Mouse (Mus musculus): ENCODE data around the gene Lrrtm4. TPM values are rescaled to one million over a fixed set of nuclear protein-coding genes. Genes with fewer than 3 reads are reported as not detected.

The Lrrtm4 gene
- polyA plus RNA-seq, 1 experiment from 2014 or later = 1.3 TPM

DNA sequence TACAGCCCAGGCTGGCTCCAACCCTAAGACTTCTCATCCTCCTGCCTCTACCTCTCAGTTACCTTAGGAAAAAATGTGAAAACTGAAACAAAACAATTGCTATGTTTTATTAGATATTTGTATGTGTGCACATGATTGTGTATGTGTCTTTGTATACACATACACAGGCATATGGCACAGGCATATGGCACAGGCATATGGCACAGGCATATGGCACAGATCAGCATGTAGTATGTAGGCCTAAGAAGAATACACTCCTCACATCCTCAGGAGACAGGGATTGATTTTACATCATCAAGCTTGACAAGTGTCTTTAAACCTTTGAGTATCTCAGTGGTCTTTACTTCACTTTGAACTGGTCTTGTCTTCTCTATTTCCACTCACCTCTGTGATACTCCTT is 531.2 kb downstream of the Lrrtm4 start:
- Histone ChIP-seq H3K9ac (ENCODE audit: low read length) (no peak overlapping the region), H3K4me2 (ENCODE audit: low read depth, severe bottlenecking) (no peak overlapping the region), H3K4me3 (ENCODE audit: low read depth, low read length) (no peak overlapping the region), H3K27me3 (ENCODE audit: control insufficient read depth, insufficient read depth, low read length) (no peaks in the 10 kb centered on the region), H3K4me1 (ENCODE audit: control insufficient read depth, insufficient read depth, low read length) (no peaks in the 10 kb centered on the region), H3K9me3 (ENCODE audit: control insufficient read depth, low read length) (no peaks in the 10 kb centered on the region), H3K36me3 (ENCODE audit: control insufficient read depth, insufficient read depth, low read length) (no peaks in the 10 kb centered on the region), H3K27ac (replicated peaks; ENCODE audit: low read depth, low read length) (no peak overlapping the region)
- DNase-seq (ENCODE audit: low spot score) (no peak), ATAC-seq (ENCODE audit: insufficient number of reproducible peaks, low FRiP score, low TSS enrichment, low read depth) (no peak)

- ATAC-seq (ENCODE audit: insufficient number of reproducible peaks, low FRiP score, low TSS enrichment, low read depth) (no peak), DNase-seq (ENCODE audit: low spot score) (no peak)
- WGBS = 97% methylated on average over 2 of the region's 2 CpGs
- no peak overlapping the region for H3K4me2 ChIP-seq (ENCODE audit: low read depth, severe bottlenecking)
- H3K4me1 ChIP-seq (ENCODE audit: control insufficient read depth, insufficient read depth, low read length) = no peaks in the 10 kb centered on the region
- no peaks in the 10 kb centered on the region for H3K36me3 ChIP-seq (ENCODE audit: control insufficient read depth, insufficient read depth, low read length)
- H3K27me3 ChIP-seq (ENCODE audit: control insufficient read depth, insufficient read depth, low read length) = no peaks in the 10 kb centered on the region
- H3K9me3 ChIP-seq (ENCODE audit: control insufficient read depth, low read length) = no peaks in the 10 kb centered on the region
- H3K9ac ChIP-seq (ENCODE audit: low read length) = no peak overlapping the region
- H3K4me3 ChIP-seq (ENCODE audit: low read depth, low read length) = no peak overlapping the region
- H3K27ac ChIP-seq (replicated peaks; ENCODE audit: low read depth, low read length) = no peak overlapping the region
Observed at GRCm38 (mm10) chr6:80553398-80553797, 534.7 kb downstream of the Lrrtm4 start.

- Histone ChIP-seq H3K9me3 (ENCODE audit: control insufficient read depth, low read length) (no peaks in the 10 kb centered on the region), H3K4me2 (ENCODE audit: low read depth, severe bottlenecking) (no peak overlapping the region), H3K9ac (ENCODE audit: low read length) (no peak overlapping the region), H3K36me3 (ENCODE audit: control insufficient read depth, insufficient read depth, low read length) (no peaks in the 10 kb centered on the region), H3K4me3 (ENCODE audit: low read depth, low read length) (no peak overlapping the region), H3K27me3 (ENCODE audit: control insufficient read depth, insufficient read depth, low read length) (no peaks in the 10 kb centered on the region), H3K27ac (replicated peaks; ENCODE audit: low read depth, low read length) (no peak overlapping the region), H3K4me1 (ENCODE audit: control insufficient read depth, insufficient read depth, low read length) (no peaks in the 10 kb centered on the region)
- no peak for ATAC-seq (ENCODE audit: insufficient number of reproducible peaks, low FRiP score, low TSS enrichment, low read depth)
- no peak for DNase-seq (ENCODE audit: low spot score)
Observed at GRCm38 (mm10) chr6:80554991-80555390, 536.3 kb downstream of the Lrrtm4 start.

DNA sequence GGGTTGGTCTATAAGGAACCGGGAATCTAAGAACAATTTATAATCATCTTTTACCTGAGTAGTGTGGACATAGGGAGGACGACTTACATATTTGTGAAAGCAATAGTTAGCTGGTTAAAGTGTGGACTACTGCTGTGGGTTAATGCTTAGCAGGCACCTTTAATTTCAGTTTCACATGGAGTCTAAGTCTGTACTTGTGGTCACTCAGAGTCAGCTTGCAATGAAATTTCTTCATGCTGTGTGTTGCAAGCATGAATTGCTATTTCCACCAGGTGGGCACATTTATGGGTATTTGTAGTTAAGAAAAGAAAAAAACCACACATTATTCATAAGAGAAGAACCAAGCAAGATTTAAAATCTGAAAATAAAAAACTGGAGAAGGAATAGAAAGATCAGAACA is 558.5 kb downstream of the Lrrtm4 start:
- no peak for ATAC-seq (ENCODE audit: insufficient number of reproducible peaks, low FRiP score, low TSS enrichment, low read depth)
- Histone ChIP-seq H3K4me1 (ENCODE audit: control insufficient read depth, insufficient read depth, low read length) (no peaks in the 10 kb centered on the region), H3K36me3 (ENCODE audit: control insufficient read depth, insufficient read depth, low read length) (no peaks in the 10 kb centered on the region), H3K4me2 (ENCODE audit: low read depth, severe bottlenecking) (no peak overlapping the region), H3K27me3 (ENCODE audit: control insufficient read depth, insufficient read depth, low read length) (no peaks in the 10 kb centered on the region), H3K9me3 (ENCODE audit: control insufficient read depth, low read length) (no peaks in the 10 kb centered on the region), H3K9ac (ENCODE audit: low read length) (no peak overlapping the region), H3K27ac (replicated peaks; ENCODE audit: low read depth, low read length) (no peak overlapping the region), H3K4me3 (ENCODE audit: low read depth, low read length) (no peak overlapping the region)
- 85% methylated on average over 2 of the region's 2 CpGs for WGBS
- DNase-seq (ENCODE audit: low spot score) = no peak

- Histone ChIP-seq H3K9ac (ENCODE audit: low read length) (no peak overlapping the region), H3K27ac (replicated peaks; ENCODE audit: low read depth, low read length) (no peak overlapping the region), H3K4me1 (ENCODE audit: control insufficient read depth, insufficient read depth, low read length) (no peaks in the 10 kb centered on the region), H3K4me2 (ENCODE audit: low read depth, severe bottlenecking) (no peak overlapping the region), H3K4me3 (ENCODE audit: low read depth, low read length) (no peak overlapping the region), H3K36me3 (ENCODE audit: control insufficient read depth, insufficient read depth, low read length) (no peaks in the 10 kb centered on the region), H3K9me3 (ENCODE audit: control insufficient read depth, low read length) (no peaks in the 10 kb centered on the region), H3K27me3 (ENCODE audit: control insufficient read depth, insufficient read depth, low read length) (no peaks in the 10 kb centered on the region)
- DNase-seq (ENCODE audit: low spot score) (no peak), ATAC-seq (ENCODE audit: insufficient number of reproducible peaks, low FRiP score, low TSS enrichment, low read depth) (no peak)
- 88% methylated on average over 1 of the region's 1 CpGs for WGBS
Observed at GRCm38 (mm10) chr6:80582225-80582624, 563.5 kb downstream of the Lrrtm4 start.

DNA sequence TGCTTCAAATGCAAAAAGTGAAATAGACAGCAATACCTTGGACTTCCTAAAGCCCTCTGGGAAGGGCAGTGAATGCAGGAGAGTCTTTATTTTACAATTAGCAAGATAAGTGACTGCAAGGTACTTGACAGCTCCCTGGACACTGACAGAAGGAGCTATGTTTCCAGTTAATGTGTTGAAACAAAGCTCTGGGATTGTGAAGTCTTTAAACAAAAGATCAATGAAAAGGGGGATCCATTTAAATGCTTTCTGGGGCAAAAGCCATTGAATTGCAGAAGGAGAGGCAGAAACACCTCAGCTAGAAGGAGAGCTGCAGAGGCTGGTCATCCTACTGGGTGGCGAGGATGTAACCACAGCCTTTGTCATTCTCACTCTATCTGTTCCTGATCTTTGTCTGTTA is 571.1 kb downstream of the Lrrtm4 start:
- no peak overlapping the region for H3K9ac ChIP-seq (ENCODE audit: low read length)
- no peak overlapping the region for H3K4me2 ChIP-seq (ENCODE audit: low read depth, severe bottlenecking)
- DNase-seq (ENCODE audit: low spot score) (no peak), ATAC-seq (ENCODE audit: insufficient number of reproducible peaks, low FRiP score, low TSS enrichment, low read depth) (no peak)
- H3K4me3 ChIP-seq (ENCODE audit: low read depth, low read length) = no peak overlapping the region
- WGBS = 73% methylated on average over 1 of the region's 1 CpGs
- H3K9me3 ChIP-seq (ENCODE audit: control insufficient read depth, low read length) = no peaks in the 10 kb centered on the region
- no peaks in the 10 kb centered on the region for H3K4me1 ChIP-seq (ENCODE audit: control insufficient read depth, insufficient read depth, low read length)
- no peak overlapping the region for H3K27ac ChIP-seq (replicated peaks; ENCODE audit: low read depth, low read length)
- no peaks in the 10 kb centered on the region for H3K27me3 ChIP-seq (ENCODE audit: control insufficient read depth, insufficient read depth, low read length)
- no peaks in the 10 kb centered on the region for H3K36me3 ChIP-seq (ENCODE audit: control insufficient read depth, insufficient read depth, low read length)

- DNase-seq (ENCODE audit: low spot score) = no peak
Observed at GRCm38 (mm10) chr6:80619508-80619907, 600.8 kb downstream of the Lrrtm4 start.

DNA sequence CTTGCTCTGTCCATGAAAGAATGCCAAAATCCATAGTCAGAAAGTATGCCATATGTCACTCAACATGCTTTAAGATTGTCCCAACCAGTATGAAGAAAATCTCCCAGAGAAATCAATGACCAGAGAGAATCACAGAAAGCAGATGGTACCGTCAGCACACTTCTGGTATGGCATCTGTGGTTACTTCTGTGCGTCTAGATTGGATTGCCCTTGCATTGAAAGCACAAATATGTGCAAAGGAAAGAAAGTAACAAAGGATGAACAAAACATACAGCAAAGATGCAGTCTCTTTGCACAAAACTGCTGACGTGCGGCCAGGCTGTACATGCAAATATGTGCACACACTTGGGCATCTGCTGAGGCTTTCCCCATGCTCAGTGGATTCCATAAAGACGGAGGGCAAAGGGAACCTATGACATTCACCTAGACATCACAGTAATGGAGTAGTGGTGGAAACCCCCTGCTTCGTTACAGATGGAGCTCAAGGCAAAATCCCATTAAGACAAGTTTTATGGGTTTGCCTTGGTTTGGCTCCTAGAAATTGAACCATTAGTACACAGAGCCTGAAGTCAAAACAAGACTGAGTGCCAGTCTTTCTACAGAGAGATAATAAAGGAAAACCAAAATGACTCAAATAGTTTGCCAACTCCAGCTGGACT is 604.1 kb downstream of the Lrrtm4 start:
- Histone ChIP-seq H3K4me2 (ENCODE audit: low read depth, severe bottlenecking) (no peak overlapping the region), H3K9me3 (ENCODE audit: control insufficient read depth, low read length) (no peaks in the 10 kb centered on the region), H3K4me1 (ENCODE audit: control insufficient read depth, insufficient read depth, low read length) (no peaks in the 10 kb centered on the region), H3K27me3 (ENCODE audit: control insufficient read depth, insufficient read depth, low read length) (no peaks in the 10 kb centered on the region), H3K27ac (replicated peaks; ENCODE audit: low read depth, low read length) (no peak overlapping the region), H3K9ac (ENCODE audit: low read length) (no peak overlapping the region), H3K36me3 (ENCODE audit: control insufficient read depth, insufficient read depth, low read length) (no peaks in the 10 kb centered on the region), H3K4me3 (ENCODE audit: low read depth, low read length) (no peak overlapping the region)
- ATAC-seq (ENCODE audit: insufficient number of reproducible peaks, low FRiP score, low TSS enrichment, low read depth) (no peak), DNase-seq (ENCODE audit: low spot score) (no peak)
- 80% methylated on average over 6 of the region's 6 CpGs for WGBS

More at GRCm38 (mm10) chr6:80619508-80619907, 600.8 kb downstream of the Lrrtm4 start:
- WGBS = 79% methylated on average over 2 of the region's 2 CpGs
- ATAC-seq (ENCODE audit: insufficient number of reproducible peaks, low FRiP score, low TSS enrichment, low read depth) = no peak
- H3K27me3 ChIP-seq (ENCODE audit: control insufficient read depth, insufficient read depth, low read length) = no peaks in the 10 kb centered on the region
- H3K9ac ChIP-seq (ENCODE audit: low read length) = no peak overlapping the region
- no peaks in the 10 kb centered on the region for H3K36me3 ChIP-seq (ENCODE audit: control insufficient read depth, insufficient read depth, low read length)
- H3K4me3 ChIP-seq (ENCODE audit: low read depth, low read length) = no peak overlapping the region
- no peak overlapping the region for H3K27ac ChIP-seq (replicated peaks; ENCODE audit: low read depth, low read length)
- no peaks in the 10 kb centered on the region for H3K9me3 ChIP-seq (ENCODE audit: control insufficient read depth, low read length)
- no peak overlapping the region for H3K4me2 ChIP-seq (ENCODE audit: low read depth, severe bottlenecking)
- no peaks in the 10 kb centered on the region for H3K4me1 ChIP-seq (ENCODE audit: control insufficient read depth, insufficient read depth, low read length)

- ATAC-seq (ENCODE audit: insufficient number of reproducible peaks, low FRiP score, low TSS enrichment, low read depth) = no peak
- 85% methylated on average over 4 of the region's 4 CpGs for WGBS
Observed at GRCm38 (mm10) chr6:80625509-80625908, 606.8 kb downstream of the Lrrtm4 start.

More at GRCm38 (mm10) chr6:80625509-80625908, 606.8 kb downstream of the Lrrtm4 start:
- H3K36me3 ChIP-seq (ENCODE audit: control insufficient read depth, insufficient read depth, low read length) = no peaks in the 10 kb centered on the region
- H3K9me3 ChIP-seq (ENCODE audit: control insufficient read depth, low read length) = no peaks in the 10 kb centered on the region
- DNase-seq (ENCODE audit: low spot score) = no peak
- no peak overlapping the region for H3K27ac ChIP-seq (replicated peaks; ENCODE audit: low read depth, low read length)
- no peak overlapping the region for H3K4me2 ChIP-seq (ENCODE audit: low read depth, severe bottlenecking)
- H3K27me3 ChIP-seq (ENCODE audit: control insufficient read depth, insufficient read depth, low read length) = no peaks in the 10 kb centered on the region
- no peaks in the 10 kb centered on the region for H3K4me1 ChIP-seq (ENCODE audit: control insufficient read depth, insufficient read depth, low read length)
- H3K4me3 ChIP-seq (ENCODE audit: low read depth, low read length) = no peak overlapping the region
- H3K9ac ChIP-seq (ENCODE audit: low read length) = no peak overlapping the region
